Mouse (Mus musculus) lung, postnatal 0 days (tissue): ENCODE results near the gene Dlg2. TPM values are rescaled to one million over a fixed set of nuclear protein-coding genes. Genes with fewer than 3 reads are reported as not detected.

Experiments used
- ATAC-seq: fragments of 200-750 bp; cut with Nextera tagmentation; 2 replicates; pipeline ENCODE4 v1.8.0; 2017; ENCODE audit warnings: moderate library complexity
- DNase-seq: peaks from one replicate; pipeline ENCODE4 v3.0.0-alpha.2; 2016; ENCODE audit warnings: low spot score
- H3K27ac ChIP-seq: fragments of 300-500 bp; sonication (generic); 2 replicates; pipeline ENCODE4 v1.5.1; 2014; ENCODE audit warnings: antibody characterized with exemption, mild to moderate bottlenecking, low read length, mixed read lengths
- H3K27me3 ChIP-seq: fragments of 300-500 bp; sonication (generic); replicated peaks from 2 replicates; pipeline ENCODE4 v1.6.1; 2014; ENCODE audit warnings: low read length, mixed read lengths; ENCODE audit not compliant: insufficient read depth
- H3K36me3 ChIP-seq: fragments of 300-500 bp; sonication (generic); 2 replicates; pipeline ENCODE4 v1.6.1; 2014; ENCODE audit warnings: low read length, mixed read lengths; ENCODE audit not compliant: insufficient read depth
- H3K4me1 ChIP-seq: fragments of 300-500 bp; sonication (generic); 2 replicates; pipeline ENCODE4 v1.6.1; 2014; ENCODE audit warnings: antibody characterized with exemption, low read depth, low read length, mixed read lengths; ENCODE audit not compliant: insufficient read depth
- H3K4me2 ChIP-seq: fragments of 300-500 bp; sonication (generic); replicated peaks from 2 replicates; pipeline ENCODE4 v1.6.1; 2014; ENCODE audit warnings: low read depth, mild to moderate bottlenecking, low read length, moderate library complexity, mixed read lengths
- H3K4me3 ChIP-seq: fragments of 300-500 bp; sonication (generic); 2 replicates; pipeline ENCODE4 v1.5.1; 2014; ENCODE audit warnings: low read depth, low read length
- H3K9ac ChIP-seq: fragments of 300-500 bp; sonication (generic); replicated peaks from 2 replicates; pipeline ENCODE4 v1.6.1; 2014; ENCODE audit warnings: low read depth, mild to moderate bottlenecking
- H3K9me3 ChIP-seq: fragments of 300-500 bp; sonication (generic); 2 replicates; pipeline ENCODE4 v1.6.1; 2016; ENCODE audit warnings: low read length, mixed read lengths
- CTCF ChIP-seq: IDR thresholded peaks from 2 replicates; pipeline ENCODE4 v1.5.1; 2016; ENCODE audit warnings: antibody characterized with exemption, mild to moderate bottlenecking
- EP300 ChIP-seq: IDR thresholded peaks from 2 replicates; pipeline ENCODE4 v1.6.1; 2016; ENCODE audit warnings: antibody characterized with exemption, mild to moderate bottlenecking, control low read depth
- WGBS: fragments of 180-500 bp; shearing (Covaris S2); extraction: QIAGEN DNeasy Blood & Tissue Kit; methylation state at CpG from one replicate; pipeline ENCODE4 v1.1.7; 2014; 5-methylcytosine and 5-hydroxymethylcytosine counted together
- polyA plus RNA-seq: library from polyadenylated mRNA; unstranded; fragments of >200 nt; fragmentation: Nextera tagmentation; extraction: Ambion mirVana; gene quantifications from 2 replicates; pipeline ENCODE4 v1.2.1, GENCODE M21; 2015

Gene Dlg2
- polyA plus RNA-seq, 1 experiment from 2014 or later = 0.43 TPM

GRCm38 (mm10) chr7:92333220-92333898, 1856.9 kb downstream of the Dlg2 start:
- Histone ChIP-seq H3K27ac (no peak overlapping the region), H3K27me3 (no peaks in the 10 kb centered on the region), H3K4me2 (no peak overlapping the region), H3K4me1 (no peaks in the 10 kb centered on the region), H3K9me3 (no peaks in the 10 kb centered on the region), H3K9ac (no peak overlapping the region), H3K36me3 (no peaks in the 10 kb centered on the region), H3K4me3 (no peak overlapping the region)
- DNase-seq (no peak), ATAC-seq (no peak)
- TF ChIP-seq EP300 (no peak), CTCF (no peak)
- WGBS = 82% methylated on average over 5 of the region's 5 CpGs

- 56% methylated on average over 3 of the region's 3 CpGs for WGBS
- Histone ChIP-seq H3K9ac (no peak overlapping the region), H3K9me3 (no peaks in the 10 kb centered on the region), H3K27ac (no peak overlapping the region), H3K4me3 (no peak overlapping the region), H3K4me1 (no peaks in the 10 kb centered on the region), H3K4me2 (no peak overlapping the region), H3K36me3 (no peaks in the 10 kb centered on the region), H3K27me3 (no peaks in the 10 kb centered on the region)
- DNase-seq (no peak), ATAC-seq (no peak)
- TF ChIP-seq CTCF (no peak), EP300 (no peak)
Measured at GRCm38 (mm10) chr7:92356542-92356941, 1880.1 kb downstream of the Dlg2 start.

- DNase-seq = no peak
- WGBS = 69% methylated on average over 3 of the region's 3 CpGs
Measured at GRCm38 (mm10) chr7:92363386-92363785, 1886.9 kb downstream of the Dlg2 start.

GRCm38 (mm10) chr7:92363800-92364199, 1887.3 kb downstream of the Dlg2 start:
- H3K27me3 ChIP-seq = no peaks in the 10 kb centered on the region
- no peaks in the 10 kb centered on the region for H3K4me1 ChIP-seq
- no peak overlapping the region for H3K4me2 ChIP-seq
- no peaks in the 10 kb centered on the region for H3K36me3 ChIP-seq
- DNase-seq (no peak), ATAC-seq (no peak)
- H3K9ac ChIP-seq = no peak overlapping the region
- TF ChIP-seq CTCF = no peak
- WGBS = 74% methylated on average over 4 of the region's 4 CpGs
- no peaks in the 10 kb centered on the region for H3K9me3 ChIP-seq
- no peak overlapping the region for H3K4me3 ChIP-seq
- no peak overlapping the region for H3K27ac ChIP-seq

More at GRCm38 (mm10) chr7:92363386-92363785, 1886.9 kb downstream of the Dlg2 start:
- H3K9me3 ChIP-seq = no peaks in the 10 kb centered on the region
- TF ChIP-seq CTCF (no peak), EP300 (no peak)
- no peaks in the 10 kb centered on the region for H3K27me3 ChIP-seq
- H3K27ac ChIP-seq = no peak overlapping the region
- no peak for ATAC-seq
- H3K4me1 ChIP-seq = no peaks in the 10 kb centered on the region
- H3K4me3 ChIP-seq = no peak overlapping the region
- H3K4me2 ChIP-seq = no peak overlapping the region
- no peak overlapping the region for H3K9ac ChIP-seq
- H3K36me3 ChIP-seq = no peaks in the 10 kb centered on the region

GRCm38 (mm10) chr7:92367111-92367510, 1890.6 kb downstream of the Dlg2 start:
- TF ChIP-seq CTCF (no peak), EP300 (no peak)
- WGBS = 81% methylated on average over 1 of the region's 1 CpGs
- H3K36me3 ChIP-seq = no peaks in the 10 kb centered on the region

GRCm38 (mm10) chr7:92370521-92370920, 1894.0 kb downstream of the Dlg2 start:
- Histone ChIP-seq H3K4me3 (no peak overlapping the region), H3K27me3 (no peaks in the 10 kb centered on the region), H3K36me3 (no peaks in the 10 kb centered on the region), H3K4me1 (no peaks in the 10 kb centered on the region), H3K4me2 (no peak overlapping the region), H3K9me3 (no peaks in the 10 kb centered on the region), H3K27ac (no peak overlapping the region), H3K9ac (no peak overlapping the region)
- TF ChIP-seq EP300 = no peak
- no peak for TF ChIP-seq CTCF
- no peak for DNase-seq
- ATAC-seq = no peak

More at GRCm38 (mm10) chr7:92367111-92367510, 1890.6 kb downstream of the Dlg2 start:
- no peaks in the 10 kb centered on the region for H3K27me3 ChIP-seq
- H3K9ac ChIP-seq = no peak overlapping the region
- H3K27ac ChIP-seq = no peak overlapping the region
- ATAC-seq (no peak), DNase-seq (no peak)
- no peak overlapping the region for H3K4me2 ChIP-seq
- H3K9me3 ChIP-seq = no peaks in the 10 kb centered on the region
- no peaks in the 10 kb centered on the region for H3K4me1 ChIP-seq
- H3K4me3 ChIP-seq = no peak overlapping the region

- DNase-seq = no peak
- no peaks in the 10 kb centered on the region for H3K4me1 ChIP-seq
- no peak overlapping the region for H3K27ac ChIP-seq
- TF ChIP-seq CTCF (no peak), EP300 (no peak)
- no peaks in the 10 kb centered on the region for H3K9me3 ChIP-seq
- WGBS = 42% methylated on average over 4 of the region's 4 CpGs
- H3K4me2 ChIP-seq = no peak overlapping the region
- H3K27me3 ChIP-seq = no peaks in the 10 kb centered on the region
- no peak for ATAC-seq
- no peaks in the 10 kb centered on the region for H3K36me3 ChIP-seq
- H3K4me3 ChIP-seq = no peak overlapping the region
- no peak overlapping the region for H3K9ac ChIP-seq
Measured at GRCm38 (mm10) chr7:92371638-92372037, 1895.2 kb downstream of the Dlg2 start.
